Mouse (Mus musculus) MEL (cell line): ENCODE measurements at regions not wholly inside any gene's neighbourhood (a gene's known extent, or its start where the extent isn't known, plus 50 kb on each side); places are given as distances from the start of the nearest gene placed in this dataset.

ENCODE experiments used
- DNase-seq: peaks from one replicate; pipeline ENCODE4 v3.0.0; 2011; ENCODE audit warnings: low read depth, low spot score
- H3K27ac ChIP-seq: 2 replicates; pipeline ENCODE4 v1.5.1; 2012; ENCODE audit warnings: low read depth, mild to moderate bottlenecking, control low read depth, low read length, moderate library complexity; ENCODE audit not compliant: control insufficient read depth
- H3K27me3 ChIP-seq, 2 experiments: fragments of 150-350 bp in 1 of 2; sonication (generic) in 1 of 2; 2 replicates each; pipeline ENCODE4 v1.6.1; 2012; ENCODE audit warnings: low read length in 2 of 2, mild to moderate bottlenecking in 2 of 2, improper control_type of control experiment in 1 of 2, moderate library complexity in 1 of 2; ENCODE audit not compliant: insufficient read depth in 2 of 2, control insufficient read depth in 1 of 2
- H3K36me3 ChIP-seq, 2 experiments: 2 replicates each; pipeline ENCODE4 v1.6.1; 2012 to 2014; ENCODE audit warnings: low read length in 2 of 2, improper control_type of control experiment in 1 of 2, inconsistent platforms in 1 of 2, mild to moderate bottlenecking in 1 of 2; ENCODE audit not compliant: insufficient read depth in 2 of 2, control insufficient read depth in 1 of 2
- H3K4me1 ChIP-seq, 2 experiments: fragments of 150-350 bp in 1 of 2; sonication (generic) in 1 of 2; 2 replicates each; pipeline ENCODE4 v1.6.1; 2012; ENCODE audit warnings: low read length in 2 of 2, improper control_type of control experiment in 1 of 2, mild to moderate bottlenecking in 1 of 2; ENCODE audit not compliant: insufficient read depth in 2 of 2, control insufficient read depth in 1 of 2
- H3K4me3 ChIP-seq, 2 experiments: fragments of 150-350 bp in 1 of 2; sonication (generic) in 1 of 2; 2 replicates each; pipeline ENCODE4 v1.5.1; 2012; ENCODE audit warnings: low read depth in 2 of 2, low read length in 2 of 2, mild to moderate bottlenecking in 2 of 2, moderate library complexity in 2 of 2, control low read depth in 1 of 2, improper control_type of control experiment in 1 of 2; ENCODE audit not compliant: control insufficient read depth in 1 of 2, insufficient read depth in 1 of 2
- H3K79me2 ChIP-seq: 2 replicates; pipeline ENCODE4 v1.6.1; 2012; ENCODE audit warnings: mild to moderate bottlenecking, low read length, moderate library complexity; ENCODE audit not compliant: control insufficient read depth, poor library complexity, insufficient read depth
- H3K9ac ChIP-seq: 2 replicates; pipeline ENCODE4 v1.6.1; 2012; ENCODE audit warnings: low read depth, mild to moderate bottlenecking, control low read depth, low read length, moderate library complexity; ENCODE audit not compliant: control insufficient read depth, poor library complexity, severe bottlenecking
- H3K9me3 ChIP-seq: fragments of 150-350 bp; sonication (generic); replicated peaks from 2 replicates; pipeline ENCODE4 v1.6.1; 2012; ENCODE audit warnings: mild to moderate bottlenecking, low read length, improper control_type of control experiment, moderate library complexity; ENCODE audit not compliant: insufficient read depth
- CHD1 ChIP-seq: IDR thresholded peaks from 2 replicates; pipeline ENCODE4 v1.6.1; 2012; ENCODE audit warnings: low read depth, mild to moderate bottlenecking, inconsistent platforms, low read length, improper control_type of control experiment
- CHD2 ChIP-seq: IDR thresholded peaks from 2 replicates; pipeline ENCODE4 v1.6.1; 2011; ENCODE audit warnings: low read length, improper control_type of control experiment
- CTCF ChIP-seq, 3 experiments: IDR thresholded peaks in 2 of 3; conservative IDR thresholded peaks in 1 of 3; 2 replicates each; pipeline ENCODE4 v1.5.1; 2011 to 2012; ENCODE audit warnings: low read length in 3 of 3, low read depth in 2 of 3, mild to moderate bottlenecking in 2 of 3, improper control_type of control experiment in 1 of 3, inconsistent platforms in 1 of 3, mixed read lengths in 1 of 3, moderate library complexity in 1 of 3; ENCODE audit not compliant: control insufficient read depth in 1 of 3, insufficient read depth in 1 of 3, poor library complexity in 1 of 3, severe bottlenecking in 1 of 3
- E2F4 ChIP-seq: IDR thresholded peaks from 2 replicates; pipeline ENCODE4 v1.6.1; 2011; ENCODE audit warnings: low read depth, low read length, improper control_type of control experiment, borderline replicate concordance
- GABPA ChIP-seq: IDR thresholded peaks from 2 replicates; pipeline ENCODE4 v1.6.1; 2012; ENCODE audit warnings: low read depth, mild to moderate bottlenecking, inconsistent platforms, low read length, improper control_type of control experiment, moderate library complexity
- GATA1 ChIP-seq: IDR thresholded peaks from 2 replicates; pipeline ENCODE4 v1.6.1; 2011; ENCODE audit warnings: low read depth, low read length, improper control_type of control experiment
- HCFC1 ChIP-seq: IDR thresholded peaks from 2 replicates; pipeline ENCODE4 v1.6.1; 2012; ENCODE audit warnings: low read depth, mild to moderate bottlenecking, inconsistent platforms, low read length, improper control_type of control experiment, moderate library complexity
- JUND ChIP-seq: IDR thresholded peaks from 2 replicates; pipeline ENCODE4 v1.6.1; 2011; ENCODE audit warnings: low read depth, mild to moderate bottlenecking, improper control_type of control experiment, low read length
- KAT2A ChIP-seq: conservative IDR thresholded peaks from 2 replicates; pipeline ENCODE4 v1.6.1; 2012; ENCODE audit warnings: low read depth, low read length, improper control_type of control experiment, inconsistent platforms
- MAX ChIP-seq: IDR thresholded peaks from 2 replicates; pipeline ENCODE4 v1.6.1; 2011; ENCODE audit warnings: low read length, improper control_type of control experiment
- MEF2A ChIP-seq: IDR thresholded peaks from 2 replicates; pipeline ENCODE4 v1.6.1; 2014; ENCODE audit warnings: low read depth, mild to moderate bottlenecking, inconsistent platforms, low read length, improper control_type of control experiment; ENCODE audit not compliant: poor library complexity, insufficient replicate concordance, severe bottlenecking; ENCODE audit errors: extremely low read depth
- MYB ChIP-seq: IDR thresholded peaks from 2 replicates; pipeline ENCODE4 v1.6.1; 2011; ENCODE audit warnings: mild to moderate bottlenecking, low read depth, low read length, improper control_type of control experiment
- MYC ChIP-seq: IDR thresholded peaks from 2 replicates; pipeline ENCODE4 v1.6.1; 2011; ENCODE audit warnings: low read depth, mild to moderate bottlenecking, low read length, improper control_type of control experiment, moderate library complexity
- POLR2A ChIP-seq, 2 experiments: IDR thresholded peaks; 2 replicates each; pipeline ENCODE4 v1.6.1; 2011 to 2012; ENCODE audit warnings: low read length in 2 of 2, mild to moderate bottlenecking in 2 of 2, control low read depth in 1 of 2, improper control_type of control experiment in 1 of 2, low read depth in 1 of 2, moderate library complexity in 1 of 2; ENCODE audit not compliant: control insufficient read depth in 1 of 2, insufficient read depth in 1 of 2, poor library complexity in 1 of 2
- POLR2AphosphoS2 ChIP-seq: IDR thresholded peaks from 2 replicates; pipeline ENCODE4 v1.6.1; 2011; ENCODE audit warnings: low read length, improper control_type of control experiment
- POLR2AphosphoS5 ChIP-seq: IDR thresholded peaks from 2 replicates; pipeline ENCODE4 v1.6.1; 2012; ENCODE audit warnings: low read depth, borderline replicate concordance, mild to moderate bottlenecking, inconsistent platforms, low read length, moderate library complexity, mixed read lengths
- RCOR1 ChIP-seq: IDR thresholded peaks from 2 replicates; pipeline ENCODE4 v1.6.1; 2012; ENCODE audit warnings: low read depth, mild to moderate bottlenecking, inconsistent platforms, low read length, improper control_type of control experiment
- SIN3A ChIP-seq: IDR thresholded peaks from 2 replicates; pipeline ENCODE4 v1.6.1; 2012; ENCODE audit warnings: low read length, improper control_type of control experiment, inconsistent platforms
- TAL1 ChIP-seq: IDR thresholded peaks from 2 replicates; pipeline ENCODE4 v1.6.1; 2012; ENCODE audit warnings: mild to moderate bottlenecking, inconsistent platforms, low read length, moderate library complexity, mixed read lengths
- UBTF ChIP-seq: IDR thresholded peaks from 2 replicates; pipeline ENCODE4 v1.6.1; 2012; ENCODE audit warnings: low read depth, mild to moderate bottlenecking, inconsistent platforms, low read length, improper control_type of control experiment, moderate library complexity, borderline replicate concordance; ENCODE audit not compliant: insufficient read depth
- USF1 ChIP-seq: IDR thresholded peaks from 2 replicates; pipeline ENCODE4 v1.6.1; 2014; ENCODE audit warnings: low read depth, mild to moderate bottlenecking, inconsistent platforms, low read length, improper control_type of control experiment, moderate library complexity
- ZC3H11A ChIP-seq: IDR thresholded peaks from 2 replicates; pipeline ENCODE4 v1.6.1; 2012; ENCODE audit warnings: low read depth, mild to moderate bottlenecking, inconsistent platforms, low read length, improper control_type of control experiment
- ZNF384 ChIP-seq: IDR thresholded peaks from 2 replicates; pipeline ENCODE4 v1.6.1; 2012; ENCODE audit warnings: low read depth, mild to moderate bottlenecking, inconsistent platforms, low read length, improper control_type of control experiment

DNA sequence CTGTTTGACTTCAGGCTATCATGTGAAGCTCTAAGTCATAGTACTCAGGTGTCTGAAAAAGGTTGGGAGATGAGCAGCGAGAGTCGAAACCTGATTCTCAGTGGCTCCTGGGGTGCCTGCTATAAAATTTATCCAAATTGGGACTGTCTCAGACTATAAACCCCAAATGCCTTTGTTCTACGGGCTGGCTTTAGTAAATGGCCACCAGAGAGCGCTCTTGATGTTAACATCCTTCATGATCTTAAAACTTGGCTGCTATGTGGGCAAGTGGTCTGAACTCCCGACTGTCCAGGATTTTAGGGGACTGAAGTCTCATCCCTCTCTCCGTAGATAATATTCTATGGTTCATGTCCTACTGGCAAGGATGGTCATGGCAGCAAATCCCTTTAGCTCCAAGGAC is 94.8 kb upstream of the Tom1l1 start:
- no peak for TF ChIP-seq HCFC1
- TF ChIP-seq E2F4, result no peak
- TF ChIP-seq POLR2AphosphoS2, result no peak
- TF ChIP-seq MEF2A, result no peak
- no peak for TF ChIP-seq ZNF384
- TF ChIP-seq POLR2AphosphoS5, result no peak
- no peak for TF ChIP-seq GATA1
- TF ChIP-seq ZC3H11A, result no peak
- TF ChIP-seq, all 39 proteins: peak for 0

DNA sequence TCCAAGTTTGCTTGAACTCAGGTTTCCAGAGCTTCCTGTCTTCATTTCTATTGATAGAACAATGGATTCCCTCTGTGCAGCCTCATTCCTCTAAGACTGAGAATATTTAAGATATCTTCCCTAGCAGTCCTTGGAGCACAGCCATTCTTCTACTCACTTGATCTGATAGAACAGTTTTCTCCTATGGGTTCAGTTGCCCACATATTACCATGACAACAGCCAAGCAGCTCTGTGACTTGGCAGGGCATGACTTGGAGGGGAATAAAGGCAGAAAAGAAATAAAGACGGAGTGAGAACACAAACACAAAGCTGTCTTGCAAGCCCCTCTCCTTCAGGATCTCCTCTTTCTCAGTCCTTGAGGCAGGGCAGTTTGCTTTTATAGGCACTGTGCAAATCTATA is 87.6 kb upstream of the Tom1l1 start:
- Histone ChIP-seq H3K27ac (no peak overlapping the region), H3K4me1 (no peaks in the 10 kb centered on the region), H3K9me3 (no peaks in the 10 kb centered on the region)
- TF ChIP-seq CHD2 (no peak), MYC (no peak), GABPA (no peak), MAX (no peak), RCOR1 (no peak), TAL1 (no peak), POLR2AphosphoS5 (no peak), UBTF (no peak), SIN3A (no peak), JUND (no peak), POLR2A (IDR thresholded peaks at IDR 0.05; ENCODE audit: control insufficient read depth in 1 of 2, insufficient read depth in 1 of 2, low read depth in 1 of 2, low read length in 2 of 2, poor library complexity in 1 of 2) (no peak), CHD1 (no peak), USF1 (no peak), POLR2AphosphoS2 (no peak), MYB (no peak), CTCF (IDR thresholded peaks at IDR 0.05 in 2 of 3, conservative IDR thresholded peaks at IDR 0.05 in 1 of 3; ENCODE audit: control insufficient read depth in 1 of 3, insufficient read depth in 1 of 3, low read depth in 2 of 3, low read length in 3 of 3, poor library complexity in 1 of 3, severe bottlenecking in 1 of 3) (no peak), KAT2A (no peak)
- TF ChIP-seq, all 39 proteins: peak for 0
- no peaks in the 10 kb centered on the region for H3K36me3 ChIP-seq
- no peaks in the 10 kb centered on the region for H3K79me2 ChIP-seq
- H3K9ac ChIP-seq, result no peak overlapping the region
- H3K27me3 ChIP-seq, result no peaks in the 10 kb centered on the region
- DNase-seq, result no peak
- H3K4me3 ChIP-seq, result no peak overlapping the region

More for the DNA sequence above, 94.8 kb upstream of the Tom1l1 start:
- H3K79me2 ChIP-seq, result no peaks in the 10 kb centered on the region
- no peak overlapping the region for H3K9ac ChIP-seq
- DNase-seq, result no peak
- H3K27ac ChIP-seq, result no peak overlapping the region
- no peak overlapping the region for H3K4me3 ChIP-seq
- H3K4me1 ChIP-seq, result no peaks in the 10 kb centered on the region
- H3K36me3 ChIP-seq, result no peaks in the 10 kb centered on the region
- no peaks in the 10 kb centered on the region for H3K9me3 ChIP-seq
- H3K27me3 ChIP-seq, result no peaks in the 10 kb centered on the region
